8 mouse cellular contexts compared by ENCODE assay signal in the genomic region with DNA sequence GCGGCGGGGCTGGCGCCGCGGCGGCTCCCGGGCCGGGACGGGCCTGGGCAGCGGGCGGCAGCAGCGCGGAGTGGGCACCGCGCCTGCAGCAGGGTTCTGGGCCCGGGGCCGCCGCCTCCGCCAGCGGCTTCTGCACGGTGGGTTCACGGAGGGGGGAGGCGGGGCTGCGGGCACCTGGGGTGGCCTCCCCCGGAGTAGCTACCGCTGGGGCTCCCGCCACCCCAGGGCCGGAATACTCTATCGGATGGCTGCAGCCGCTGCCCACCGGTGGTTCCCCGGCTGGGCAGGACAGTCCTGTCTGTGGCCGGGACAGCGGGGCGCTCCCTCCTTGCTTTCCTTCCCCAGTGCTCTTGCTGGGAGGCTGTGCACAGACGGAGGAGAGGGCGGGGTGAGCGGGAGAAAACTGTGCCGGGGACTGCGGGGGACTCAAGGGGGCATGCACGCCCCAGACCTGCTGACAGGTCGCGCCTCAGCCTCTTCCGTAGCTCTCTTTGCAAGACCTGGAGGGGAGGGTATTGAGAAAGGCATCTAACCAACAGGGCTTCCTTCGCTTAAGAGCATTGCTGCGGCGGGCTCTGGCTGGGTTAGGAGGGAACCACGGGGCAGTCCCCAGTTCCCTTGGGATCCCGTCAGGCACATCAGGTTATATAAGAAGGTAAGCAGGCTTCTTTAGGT. TPM values are rescaled to one million over a fixed set of nuclear protein-coding genes. Genes with fewer than 3 reads are reported as not detected.
DNase-seq lines count a peak whose midpoint lies in the region; ATAC-seq and TF ChIP-seq lines count a peak whose summit lies in the region.

No protein-coding gene starts in this region.

- ATAC-seq in embryonic facial prominence, embryonic 13.5 days (ENCODE audit: insufficient number of reproducible peaks, insufficient read depth, low FRiP score, low TSS enrichment, low read depth) = peak; percentile 35; the same call in 1 of the 2 replicates

- peak overlapping the region; percentile 75 for H3K4me3 ChIP-seq in embryonic facial prominence, embryonic 13.5 days
- H3K4me3 ChIP-seq in myocyte = peak overlapping the region; percentile 95

- H3K79me2 ChIP-seq in myocyte (ENCODE audit: control insufficient read depth, insufficient read depth) = peaks cover 45% of the 10 kb centered on the region

- H3K4me2 ChIP-seq in embryonic facial prominence, embryonic 13.5 days = peak overlapping the region; percentile 88
- peak overlapping the region; percentile 99 for H3K4me2 ChIP-seq in myocyte (ENCODE audit: low read depth)

- peak; percentile 97 for DNase-seq in heart, adult 11 months
- no peak for DNase-seq in heart, adult 8-10 months (ENCODE audit: low spot score)
- peak; percentile 53 for DNase-seq in adrenal gland, postnatal 10 days
- peak; percentile 33 for DNase-seq in heart, postnatal 25 days (ENCODE audit: low spot score)
- peak; percentile 30 for DNase-seq in liver
- peak; percentile 69 for DNase-seq in testis, postnatal 10 days (ENCODE audit: low spot score)

- peak overlapping the region; percentile 89 for H3K9ac ChIP-seq in embryonic facial prominence, embryonic 13.5 days

- no peaks in the 10 kb centered on the region for H3K9me3 ChIP-seq in embryonic facial prominence, embryonic 13.5 days

- TF ChIP-seq POLR2A in myocyte (IDR thresholded peaks at IDR 0.05; ENCODE audit: insufficient read length, low read depth) = no peak

- WGBS in embryonic facial prominence, embryonic 13.5 days = under 1% methylated on average over 25 of the region's 49 CpGs

- H3K36me3 ChIP-seq in embryonic facial prominence, embryonic 13.5 days = no peaks in the 10 kb centered on the region
- no peaks in the 10 kb centered on the region for H3K36me3 ChIP-seq in myocyte (ENCODE audit: control insufficient read depth, insufficient read depth)

- H3K4me1 ChIP-seq in embryonic facial prominence, embryonic 13.5 days = peaks cover 59% of the 10 kb centered on the region

- H3ac ChIP-seq in myocyte (ENCODE audit: control insufficient read depth, insufficient read length) = peak overlapping the region; percentile 93

- peaks cover 24% of the 10 kb centered on the region for H3K27me3 ChIP-seq in embryonic facial prominence, embryonic 13.5 days
- H3K27me3 ChIP-seq in myocyte (ENCODE audit: control insufficient read depth, insufficient read depth, insufficient read length) = no peaks in the 10 kb centered on the region

- peak overlapping the region; percentile 80 for H3K27ac ChIP-seq in embryonic facial prominence, embryonic 13.5 days

- intact Hi-C loops in heart, postnatal 25 days (cut with DNase I) = loop anchor here (5.0 kb wide), 2 partner anchors 43 to 67 kb away; no protein-coding TSS in a partner anchor

TF ChIP-seq in myocyte, 11 proteins besides CTCF, POLR2A, EP300 and RAD21:
- TF ChIP-seq MYOG (IDR thresholded peaks at IDR 0.05; ENCODE audit: control insufficient read depth in 1 of 3, insufficient read depth in 1 of 3, insufficient read length in 2 of 3, low read depth in 2 of 3) (no peak), MAX (IDR thresholded peaks at IDR 0.05; ENCODE audit: low read depth) (no peak), E2F4 (IDR thresholded peaks at IDR 0.05; ENCODE audit: insufficient read depth) (no peak), REST (IDR thresholded peaks at IDR 0.05; ENCODE audit: insufficient read depth, insufficient read length) (no peak), SRF (IDR thresholded peaks at IDR 0.05; ENCODE audit: control insufficient read depth, insufficient read length, low read depth) (no peak), USF1 (IDR thresholded peaks at IDR 0.05; ENCODE audit: low read depth) (no peak), TCF3 (IDR thresholded peaks at IDR 0.05; ENCODE audit: insufficient read length, low read depth) (no peak), POLR2AphosphoS2 (IDR thresholded peaks at IDR 0.05; ENCODE audit: insufficient read length, low read depth) (no peak), CEBPB (IDR thresholded peaks at IDR 0.05; ENCODE audit: insufficient read depth, poor library complexity, severe bottlenecking) (no peak), TCF12 (IDR thresholded peaks at IDR 0.05; ENCODE audit: insufficient read depth, poor library complexity, severe bottlenecking) (no peak), MYOD1 (IDR thresholded peaks at IDR 0.05; ENCODE audit: control insufficient read depth in 1 of 3, insufficient read length in 2 of 3, low read depth in 2 of 3) (no peak)

RNA-seq across cellular contexts. Expression of gene Jdp2, which starts 0.8 kb away (rescaled TPM):
- total RNA-seq in heart, adult 8-10 months (2022) = 1 to 10 TPM; 6.5 to 9.2 (median 7.9) TPM
- 10 to 100 TPM; 13.1 to 23.6 TPM for total RNA-seq in adrenal gland, postnatal 10 days (2021)
- polyA plus RNA-seq in embryonic facial prominence, embryonic 13.5 days (2015; fragmentation: Nextera tagmentation; extraction: Ambion mirVana) = 0.35 and 0.63 TPM in 2 replicates
- total RNA-seq in heart, postnatal 25 days (2021) = 1 to 10 TPM; 8.8 to 9.2 TPM
- 72.9 TPM for polyA plus RNA-seq in myocyte (2012; fragmentation: generic; extraction: Trizol)
